Mouse (Mus musculus) frontal cortex, postnatal 14 days (tissue): ENCODE data around the gene B230104I21Rik.

Experiments used
- DNase-seq, 2 experiments: peaks; one replicate each; pipeline ENCODE4 v3.0.0; 2022; ENCODE audit warnings: low spot score in 2 of 2

Gene B230104I21Rik

DNA sequence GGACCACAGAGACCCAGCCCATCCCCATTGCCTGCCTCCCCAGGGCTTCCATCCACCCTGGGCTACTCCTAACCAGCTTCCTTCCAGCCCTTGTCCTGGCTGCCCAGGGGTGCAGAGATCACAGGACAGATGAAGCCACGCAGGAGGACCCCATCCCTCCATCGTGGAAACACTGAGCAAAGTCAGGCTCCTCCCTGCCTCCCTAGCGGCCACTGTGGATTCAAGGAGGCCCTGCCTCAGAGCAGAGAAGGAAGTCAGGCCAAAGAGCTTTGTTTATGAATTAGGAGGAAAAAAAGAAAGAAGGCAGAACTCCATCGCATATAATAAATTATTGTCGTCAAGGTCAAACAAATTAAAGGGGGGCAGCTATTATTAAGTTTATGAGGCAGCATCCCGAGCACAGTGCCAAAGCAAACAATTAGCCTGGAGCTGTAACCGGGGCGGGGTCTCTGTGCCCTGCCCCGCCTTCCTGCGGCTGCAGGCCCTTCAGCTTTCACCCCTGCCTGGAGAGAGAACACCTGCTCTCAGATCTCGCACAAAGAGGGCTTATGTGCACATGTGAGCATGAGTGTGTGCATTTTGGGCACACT, 12.4 kb downstream of the B230104I21Rik start:
- no peak for DNase-seq

DNA sequence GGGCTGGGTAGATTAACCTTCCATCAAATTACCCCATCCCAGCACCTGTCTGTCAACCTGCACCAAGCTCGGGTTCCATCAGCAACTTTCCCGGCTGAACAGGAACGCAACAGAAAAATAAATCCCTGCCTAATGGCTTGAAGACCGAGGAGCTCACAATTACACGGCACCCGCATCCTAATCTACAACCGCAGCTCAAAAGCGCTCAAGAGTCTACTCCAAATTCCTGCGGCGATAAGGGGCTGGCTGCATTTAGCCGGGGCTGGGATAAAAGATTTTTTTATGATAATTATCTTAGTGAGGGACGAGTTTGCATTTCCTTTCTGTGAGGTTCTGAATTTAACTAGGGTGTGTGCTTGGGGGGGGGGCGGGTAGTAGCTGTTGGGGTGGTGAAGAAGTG, 16.3 kb downstream of the B230104I21Rik start:
- DNase-seq, result no peak

DNA sequence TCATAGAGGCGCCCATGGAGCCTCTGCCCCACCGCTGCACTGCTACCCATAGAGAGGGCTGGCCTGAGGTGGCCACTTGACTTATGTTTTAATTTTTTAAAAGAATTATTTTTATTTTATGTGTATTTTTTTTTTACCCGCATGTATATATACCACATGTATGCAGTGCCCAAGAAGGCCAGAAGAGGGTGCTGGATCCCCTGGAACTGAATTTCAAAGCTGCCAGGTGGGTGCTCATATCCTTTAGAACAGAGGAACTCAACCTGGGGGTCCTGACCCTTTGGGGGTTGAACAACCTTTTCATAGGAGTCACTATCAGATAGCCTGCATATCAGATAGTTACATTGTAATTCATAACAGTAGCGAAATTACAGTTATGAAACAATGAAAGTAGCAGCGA, 19.5 kb downstream of the B230104I21Rik start:
- no peak for DNase-seq

DNA sequence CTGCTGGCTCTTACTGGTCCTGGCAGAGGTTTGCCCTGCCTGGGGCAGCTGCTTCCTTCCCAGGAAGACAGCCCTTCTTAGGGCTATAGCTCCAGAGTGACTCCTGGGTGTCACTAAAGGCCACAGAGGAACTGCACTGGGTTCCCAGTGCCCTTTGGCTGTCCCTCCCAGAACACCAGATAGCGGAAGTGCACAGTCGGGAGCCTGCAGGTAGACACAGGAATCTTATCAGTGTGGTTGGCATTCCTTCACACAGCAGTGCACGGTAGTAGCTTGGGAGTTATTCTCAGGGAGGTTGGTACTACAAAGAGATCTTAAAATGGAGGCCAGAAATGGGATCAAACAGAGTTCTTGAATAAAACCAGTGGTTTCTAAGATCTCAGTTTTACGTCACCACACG, 22.4 kb downstream of the B230104I21Rik start:
- DNase-seq, result no peak

DNA sequence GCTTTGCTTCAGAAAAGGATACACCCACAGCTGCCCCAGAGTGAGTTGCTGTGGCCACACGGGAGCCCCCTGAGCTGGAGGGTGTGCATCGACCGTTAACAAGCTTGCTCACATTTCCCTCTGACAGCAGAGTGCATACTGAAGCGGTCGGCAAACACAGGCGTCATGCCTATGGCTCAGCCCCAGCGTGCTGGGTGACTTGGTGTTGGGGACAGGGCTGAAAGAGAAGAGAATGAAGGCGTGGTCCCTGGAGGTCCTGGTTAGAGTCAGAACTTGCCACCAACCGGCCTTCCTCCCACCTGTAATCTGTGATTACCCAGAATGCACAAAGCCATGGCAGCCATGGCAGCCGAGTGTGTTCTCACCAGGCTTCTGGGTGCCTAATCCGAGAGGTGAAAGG, 22.9 kb downstream of the B230104I21Rik start:
- no peak for DNase-seq

DNA sequence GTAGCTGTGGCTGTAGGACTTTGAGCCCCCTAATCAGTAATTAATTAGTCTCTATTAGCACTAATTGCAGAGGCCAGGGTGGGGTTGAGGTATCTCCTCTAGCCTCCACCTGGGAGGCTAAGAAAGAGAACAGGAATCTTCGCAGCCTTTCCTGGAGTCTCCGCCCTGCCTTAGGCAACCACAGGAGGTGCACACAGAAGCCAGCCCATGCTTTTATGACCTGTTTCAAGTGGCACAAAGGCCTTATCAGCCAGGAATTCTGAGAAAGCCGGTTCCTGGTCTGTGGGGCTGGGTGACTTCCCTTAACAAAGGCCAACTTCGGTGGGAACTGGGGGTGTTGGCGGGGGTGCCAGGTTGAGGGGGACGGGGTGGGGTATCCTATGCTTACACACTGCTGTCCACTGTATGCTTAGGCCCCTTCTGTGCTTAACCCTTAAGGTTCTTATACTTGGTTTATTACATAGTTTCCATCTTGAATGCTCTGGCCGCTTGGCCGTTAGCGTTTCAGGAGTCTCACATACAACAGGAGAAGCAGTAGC, 23.9 kb downstream of the B230104I21Rik start:
- DNase-seq, result no peak

DNA sequence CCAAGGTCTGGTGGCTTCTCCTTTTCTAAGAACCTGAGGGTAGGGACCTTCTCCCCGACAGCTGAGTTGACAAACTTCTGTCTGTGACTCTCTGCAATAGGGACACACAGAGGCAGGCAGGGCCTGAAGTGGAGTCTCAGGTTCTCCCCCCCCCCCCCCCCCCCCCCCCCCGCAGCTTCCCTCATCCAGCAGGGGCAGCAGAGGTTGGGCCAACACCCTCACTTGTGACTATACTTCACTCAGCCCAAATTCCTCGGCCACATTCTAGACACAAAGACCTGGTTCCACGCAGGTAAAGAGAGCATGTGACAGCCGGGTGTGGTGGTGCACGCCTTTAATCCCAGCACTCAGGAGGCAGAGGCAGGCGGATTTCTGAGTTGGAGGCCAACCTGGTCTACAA, 24.5 kb downstream of the B230104I21Rik start:
- no peak for DNase-seq

DNA sequence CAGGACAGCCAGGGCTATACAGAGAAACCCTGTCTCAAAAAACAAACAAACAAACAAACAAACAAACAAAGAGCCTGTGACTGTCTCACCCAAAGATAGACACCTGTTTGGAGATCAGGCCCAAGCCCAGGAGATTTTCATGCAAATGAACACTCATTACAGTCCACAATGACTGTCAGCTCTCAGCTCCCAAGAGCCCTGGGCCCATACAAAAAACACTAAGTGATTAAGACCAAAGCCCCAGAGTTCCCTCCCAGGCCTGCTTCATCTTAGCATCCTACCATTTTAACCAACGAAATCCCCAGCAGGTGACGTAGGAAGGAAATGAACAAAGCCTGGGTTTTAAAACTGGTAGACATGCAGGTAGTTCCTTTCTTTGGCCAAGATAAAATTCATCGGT, 24.9 kb downstream of the B230104I21Rik start:
- DNase-seq, result no peak

DNA sequence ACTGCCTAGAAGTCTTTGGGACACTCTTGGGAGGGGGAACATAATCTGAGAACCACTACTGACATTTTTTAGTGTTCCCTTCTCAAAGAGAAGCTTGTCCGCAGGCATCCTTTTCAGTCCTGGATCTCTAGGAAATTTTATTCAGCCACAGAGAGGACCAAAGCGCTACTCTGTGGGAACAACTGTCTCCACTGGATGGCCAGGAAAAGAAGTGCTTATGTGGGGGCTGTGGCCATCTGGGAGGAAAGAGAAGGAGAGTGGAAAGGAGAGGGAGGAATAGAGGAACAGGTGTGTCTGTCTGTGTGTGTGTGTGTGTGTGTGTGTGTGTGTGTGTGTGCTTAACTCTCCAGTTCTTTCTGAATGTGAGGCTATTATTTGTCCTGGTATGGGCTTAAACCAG, 28.8 kb downstream of the B230104I21Rik start:
- no peak for DNase-seq

DNA sequence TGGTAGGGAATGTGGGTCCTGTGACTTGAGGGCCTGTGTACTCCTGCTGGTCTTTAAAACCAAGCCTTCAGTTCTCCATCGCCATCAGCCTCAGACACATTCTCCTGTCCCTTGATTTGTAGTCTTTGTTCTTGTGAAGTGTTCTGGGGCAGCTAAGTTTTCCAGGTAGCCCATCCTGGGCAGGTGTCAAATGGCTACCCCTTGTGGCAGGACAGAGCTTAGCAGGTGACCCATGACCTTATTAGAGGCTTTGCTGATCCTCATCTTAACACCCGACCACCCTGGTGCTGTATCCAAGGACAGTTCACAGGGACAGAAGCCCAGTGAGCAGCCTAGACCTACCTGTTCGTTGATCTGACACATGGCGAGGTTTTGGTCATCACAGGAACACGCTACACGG, 30.9 kb downstream of the B230104I21Rik start:
- DNase-seq, result no peak

DNA sequence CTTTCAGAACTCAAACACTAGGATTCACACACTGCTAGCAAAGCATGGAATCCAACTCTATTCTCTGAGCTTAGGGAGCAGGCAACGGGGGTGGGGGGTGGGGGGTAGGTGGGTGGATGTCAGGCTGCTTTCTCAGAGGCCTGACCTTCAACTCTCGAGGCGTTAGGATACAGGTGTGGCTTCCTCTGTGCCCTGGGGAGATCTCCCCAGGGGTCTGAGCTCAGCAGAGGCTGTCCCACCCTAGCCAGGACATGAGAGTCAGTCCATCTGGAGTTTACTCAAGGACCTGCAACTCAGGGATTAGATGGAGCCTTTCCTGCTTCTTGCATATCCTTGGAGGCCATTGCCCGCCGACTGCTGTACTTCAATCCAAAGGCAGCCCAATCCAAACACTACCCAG, 33.2 kb downstream of the B230104I21Rik start:
- DNase-seq, result no peak

DNA sequence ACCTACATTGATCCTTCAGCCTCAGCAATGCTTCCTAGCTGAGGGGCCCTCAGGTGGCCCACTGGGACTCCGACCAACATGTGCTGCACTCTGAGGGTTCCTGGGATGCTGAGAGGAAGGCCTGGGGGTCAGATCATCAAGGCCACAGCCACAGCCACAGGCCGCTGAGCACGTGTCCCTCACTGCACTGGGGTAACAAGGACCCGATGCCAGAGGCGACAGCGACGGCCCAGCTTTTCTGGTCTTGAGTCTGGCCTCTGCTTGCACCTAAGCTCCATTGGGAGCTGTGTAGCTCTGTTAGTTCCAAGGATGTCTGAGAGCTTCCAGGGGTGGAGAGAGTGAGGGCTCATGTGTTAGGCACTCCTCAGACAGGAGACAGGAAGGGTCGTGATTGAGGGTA, 34.9 kb downstream of the B230104I21Rik start:
- DNase-seq, result no peak

DNA sequence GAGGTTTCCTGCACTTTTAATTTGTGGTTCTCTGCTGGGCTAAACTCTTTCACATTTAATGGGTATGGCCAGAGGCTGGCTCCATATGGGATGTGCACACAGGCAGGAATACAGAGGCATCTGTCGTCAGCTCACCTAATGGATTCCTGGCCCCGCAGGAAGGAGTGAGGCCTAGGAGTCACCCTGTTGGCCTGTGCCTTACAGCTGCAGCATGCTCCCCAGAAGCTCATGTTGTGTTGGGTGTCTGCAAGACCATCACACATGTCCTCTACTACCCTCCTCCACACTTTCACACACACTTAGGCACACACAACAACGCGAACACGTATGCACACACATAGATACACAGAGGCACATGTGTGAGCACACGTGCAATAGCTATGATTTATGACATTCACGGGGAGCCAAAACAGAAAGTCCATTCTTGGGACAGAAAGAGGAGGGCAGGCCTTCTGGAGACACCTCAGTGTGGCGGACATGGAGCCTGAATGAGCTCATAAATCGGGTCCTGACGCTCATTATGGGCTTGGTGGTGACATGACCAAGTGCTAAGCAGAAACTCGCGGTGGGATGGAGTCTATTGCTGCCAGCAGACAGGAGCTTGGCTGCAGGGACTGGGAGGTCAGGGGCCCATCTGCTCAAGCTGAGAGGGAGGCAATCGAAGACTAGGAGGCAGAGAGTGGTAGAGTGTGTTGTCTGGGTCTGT, 35.8 kb downstream of the B230104I21Rik start:
- DNase-seq, result no peak

DNA sequence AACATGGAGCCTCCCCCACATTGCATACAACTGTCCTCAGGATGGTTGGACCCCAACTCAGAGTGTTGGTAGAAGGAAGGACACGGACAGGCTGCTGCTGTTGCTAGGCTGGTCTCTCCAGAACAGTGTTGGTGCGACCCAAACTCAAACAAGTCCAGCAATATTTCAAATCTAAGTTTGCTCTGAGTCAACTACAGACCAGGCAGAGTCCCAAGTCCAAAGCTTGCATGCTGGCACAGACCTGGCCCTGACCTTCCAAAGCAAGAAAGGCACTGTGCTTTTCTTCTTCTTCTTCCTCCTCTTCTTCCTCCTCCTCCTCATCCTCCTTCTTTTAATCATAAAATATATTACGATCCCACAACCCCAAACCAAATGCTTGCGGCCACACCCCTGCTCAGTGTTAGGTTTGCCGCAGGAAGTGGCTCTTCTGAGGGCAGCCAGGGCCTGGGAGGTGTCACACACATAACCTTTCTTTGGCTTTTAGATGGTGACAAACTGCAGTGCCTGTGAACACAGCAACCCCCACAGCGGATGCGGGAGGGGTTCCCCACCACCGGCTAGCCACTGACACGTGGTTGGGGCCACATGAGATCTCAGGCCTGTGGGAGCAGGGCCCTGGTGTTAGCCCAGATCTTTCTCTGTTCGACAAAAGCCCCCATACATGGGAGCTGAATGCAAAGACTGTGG, 40.2 kb downstream of the B230104I21Rik start:
- DNase-seq, result no peak

DNA sequence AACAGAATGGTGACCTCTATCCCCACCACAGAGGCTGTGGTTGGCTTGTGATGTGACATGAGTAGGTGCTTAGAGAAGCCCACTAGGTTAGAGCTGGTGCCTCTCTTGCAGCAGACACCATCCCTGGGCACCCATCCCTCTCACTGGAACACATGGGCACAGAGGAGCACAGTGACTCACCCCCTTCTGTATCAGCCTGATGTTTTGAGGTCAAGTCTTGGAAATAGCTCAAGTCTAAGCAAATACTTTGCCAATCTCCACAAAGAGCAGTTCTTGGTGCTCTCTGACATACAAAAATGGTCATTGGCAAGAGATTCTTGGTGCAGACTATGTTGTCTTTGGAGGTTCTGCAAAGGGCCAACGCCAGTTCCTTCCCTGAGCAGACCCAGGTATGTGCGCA, 42.9 kb downstream of the B230104I21Rik start:
- no peak for DNase-seq

DNA sequence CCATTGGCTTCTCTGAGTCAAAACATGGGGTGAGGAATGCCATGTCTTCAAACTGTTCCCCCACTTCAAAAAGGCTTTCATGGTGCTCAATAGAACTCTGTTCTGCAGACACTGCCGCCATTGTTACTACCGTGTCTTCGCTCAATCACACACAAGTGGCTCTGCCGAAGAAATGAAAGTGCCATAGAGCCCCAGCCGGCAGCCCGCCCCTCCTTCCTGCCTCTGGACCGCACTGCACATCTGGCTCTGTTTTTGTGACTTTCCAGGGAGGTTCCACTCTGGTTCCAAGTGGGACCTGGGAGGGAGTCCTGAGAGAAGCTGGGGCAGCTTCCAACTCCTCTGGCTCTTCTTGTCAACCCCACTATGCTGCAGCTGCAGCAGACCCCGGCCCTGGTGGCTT, 49.3 kb downstream of the B230104I21Rik start:
- DNase-seq, result no peak

DNA sequence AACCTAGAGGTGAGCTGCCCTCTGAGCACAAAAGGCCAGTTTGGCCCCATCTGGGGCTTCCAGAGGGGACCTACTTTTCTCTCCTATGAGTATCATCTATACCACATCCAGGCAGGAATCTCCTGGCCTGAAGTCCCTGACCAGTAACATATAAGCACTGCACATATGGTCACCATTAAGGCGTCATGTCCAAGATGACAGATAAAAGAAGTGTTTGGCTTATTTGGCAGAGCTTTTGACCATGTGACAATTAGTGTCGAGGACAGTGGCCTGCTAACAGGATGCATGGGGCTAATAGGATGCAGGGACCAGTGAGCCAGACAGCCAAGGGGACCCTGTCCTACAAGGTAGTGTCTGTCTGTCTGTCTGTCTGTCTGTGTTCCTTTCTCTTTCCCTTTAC, 50.0 kb downstream of the B230104I21Rik start:
- no peak for DNase-seq

DNA sequence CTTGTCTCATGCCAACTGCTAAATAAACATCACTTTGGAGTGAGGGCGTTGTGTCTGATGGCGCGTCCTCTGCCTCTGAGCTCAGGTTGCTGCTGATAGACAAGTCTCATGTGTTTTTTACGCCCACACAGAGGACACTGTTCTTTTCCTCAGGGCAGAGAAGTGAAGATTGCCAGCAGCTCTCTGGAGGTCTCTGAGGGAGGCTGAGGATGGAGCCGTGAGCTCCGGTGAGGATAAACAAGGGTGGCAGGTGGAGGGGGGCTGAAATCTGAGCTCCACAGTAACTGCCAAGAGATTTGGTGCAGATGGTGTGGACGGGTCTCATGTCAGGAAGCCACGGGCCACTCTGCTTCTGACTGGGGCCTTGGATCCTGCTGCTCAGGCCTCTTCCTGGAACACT, 50.9 kb downstream of the B230104I21Rik start:
- DNase-seq, result no peak

DNA sequence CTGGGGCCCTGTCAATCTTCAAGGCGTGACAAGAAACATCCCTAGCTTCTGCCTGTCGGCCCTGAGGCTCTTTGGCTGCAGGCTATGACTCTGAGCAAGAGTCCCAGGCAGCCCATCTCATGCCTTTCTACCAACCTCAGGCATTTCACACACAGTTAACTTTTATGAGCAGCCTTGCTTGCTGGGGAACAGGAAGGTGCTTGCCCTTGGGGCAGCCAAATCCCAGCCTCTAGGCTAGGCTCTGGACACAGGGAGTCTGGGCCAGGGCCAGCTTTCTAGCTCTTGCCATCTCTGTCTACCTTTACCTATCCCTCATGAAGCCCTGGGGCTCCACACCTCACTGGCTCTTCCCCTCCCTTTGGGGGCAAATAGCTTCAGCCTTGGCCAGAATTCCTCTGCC, 53.7 kb downstream of the B230104I21Rik start:
- DNase-seq, result no peak

DNA sequence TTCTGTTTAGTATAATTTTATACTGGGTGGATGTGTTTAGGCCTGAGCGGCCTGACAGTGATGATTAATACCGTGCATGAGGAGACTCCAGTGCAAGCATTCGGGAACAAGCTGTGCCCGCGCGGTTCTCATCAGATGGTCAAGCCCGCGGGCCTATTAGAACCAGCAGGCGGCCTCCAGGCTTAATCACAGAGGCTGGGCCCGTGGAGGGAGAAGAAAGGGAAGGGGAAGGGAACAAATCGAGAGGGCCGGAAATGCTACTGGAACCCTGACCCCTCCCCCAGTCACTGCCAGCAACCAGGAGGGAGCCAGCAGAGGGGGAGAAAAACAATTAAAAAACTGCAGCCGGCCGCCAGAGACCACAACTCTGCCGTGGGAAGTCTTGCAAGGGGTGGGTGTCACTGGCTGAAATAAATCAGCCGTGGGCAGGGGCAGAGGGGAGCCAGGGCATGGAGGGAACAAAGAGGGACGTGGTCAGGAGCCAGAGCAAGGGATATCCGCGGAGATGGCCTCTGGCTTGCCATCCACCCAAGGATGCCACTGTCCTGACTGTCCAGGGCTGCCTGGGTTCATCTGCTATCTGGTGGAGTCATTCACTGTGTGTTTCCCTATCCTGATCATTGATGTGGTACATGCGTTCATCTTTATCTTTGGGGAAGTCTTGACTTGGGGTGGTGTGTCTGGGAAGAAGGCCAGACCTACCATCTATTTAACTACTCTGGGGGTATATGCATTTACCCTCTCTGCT, 54.6 kb downstream of the B230104I21Rik start:
- peak in 1 of 2 experiments; percentile 31 for DNase-seq

DNA sequence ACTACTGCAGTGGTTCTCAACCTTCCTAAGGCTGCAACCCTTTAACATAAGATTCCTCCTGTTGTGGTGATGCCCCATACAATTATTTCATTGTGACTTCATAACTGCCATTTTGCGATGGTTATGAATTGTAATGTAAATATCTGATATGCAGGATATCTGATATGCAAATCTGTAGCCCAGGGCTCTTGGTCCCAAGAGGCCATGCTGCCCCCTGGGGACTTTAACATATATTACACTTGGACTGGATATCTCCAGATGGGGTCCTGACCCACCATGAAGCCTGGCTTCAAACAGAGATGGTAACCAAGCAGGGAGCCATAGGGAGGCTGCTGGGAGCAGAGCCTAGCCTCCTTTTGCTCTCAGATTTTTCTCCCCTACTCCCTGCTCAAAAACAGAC, 56.7 kb downstream of the B230104I21Rik start:
- DNase-seq, result no peak
